Mouse (Mus musculus): ENCODE measurements around the gene Rbm15.

- TF ChIP-seq GATA1 (IDR thresholded peaks at IDR 0.05; ENCODE audit: low read length) (no peak), TAL1 (IDR thresholded peaks at IDR 0.05; ENCODE audit: low read length) (no peak)
Measured at GRCm38 (mm10) chr3:107286123-107286522, 47.4 kb downstream of the Rbm15 start.
